Mouse (Mus musculus): ENCODE results near the gene Tcf23. TPM values are rescaled to one million over a fixed set of nuclear protein-coding genes. Genes with fewer than 3 reads are reported as not detected.

Tcf23 gene
- polyA plus RNA-seq, 1 experiment from 2014 or later: not detected

DNA sequence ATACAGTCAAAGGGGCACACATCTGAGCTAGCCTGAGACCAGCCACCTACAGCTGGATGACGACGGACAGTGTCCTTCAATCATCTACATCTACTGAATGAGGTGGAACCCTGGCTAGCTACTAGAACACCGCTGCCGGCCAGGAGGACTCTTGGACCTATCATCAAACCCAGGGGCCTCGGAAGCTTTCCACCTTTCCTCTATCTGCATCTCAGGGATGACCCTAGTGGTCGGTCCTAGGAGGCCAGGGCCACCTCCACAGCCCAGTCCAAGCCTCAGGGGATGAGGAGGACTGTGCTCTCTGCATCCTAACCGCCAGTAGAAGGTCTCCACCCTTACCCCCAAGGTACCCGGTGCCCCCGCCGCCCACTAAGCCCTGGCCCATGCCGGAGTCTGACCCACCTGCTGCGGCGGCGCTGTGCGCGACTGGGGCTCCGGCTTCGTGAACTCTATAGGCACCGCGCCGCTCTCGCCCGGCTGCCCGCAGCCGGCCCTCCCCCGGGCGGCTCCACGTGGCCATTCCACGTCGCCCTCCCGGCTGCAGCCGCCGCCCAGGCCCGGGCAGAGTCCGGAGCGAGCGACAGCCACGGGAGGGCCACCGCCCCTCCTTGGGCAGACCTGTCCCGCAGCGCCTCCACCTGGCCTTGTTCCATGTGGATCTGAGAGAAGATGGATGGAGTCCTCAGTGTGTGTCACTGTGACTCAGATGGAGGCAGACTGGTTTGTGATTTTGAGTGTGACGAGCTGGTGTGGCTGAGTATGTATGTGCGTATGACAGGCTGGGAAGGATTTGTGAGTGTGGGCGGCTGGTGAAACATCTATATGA is 23.3 kb upstream of the Tcf23 start, which contains the start of gene Cgref1:
TSS of gene Cgref1 (minus strand) at position 636 of the 826 bp plus-strand sequence.
- Histone ChIP-seq H3K27me3 (replicated peaks; ENCODE audit: control insufficient read depth, insufficient read depth, low read length) (no peaks in the 10 kb centered on the region), H3K9me3 (ENCODE audit: control insufficient read depth, low read length) (no peaks in the 10 kb centered on the region), H3K4me1 (replicated peaks; ENCODE audit: control insufficient read depth, insufficient read depth, low read length) (peaks cover 11% of the 10 kb centered on the region), H3K27ac (ENCODE audit: low read length) (no peak within 1 kb of the TSS), H3K9ac (replicated peaks; ENCODE audit: low read depth, low read length) (peak within 1 kb of the TSS; percentile 67), H3K4me2 (ENCODE audit: low read length) (peak within 1 kb of the TSS; percentile 70), H3K4me3 (replicated peaks; ENCODE audit: low read length) (peak within 1 kb of the TSS; percentile 51), H3K36me3 (ENCODE audit: control insufficient read depth, insufficient read depth) (no peaks in the 10 kb centered on the region)
- WGBS: 4% methylated on average over 42 of the region's 44 CpGs
- ATAC-seq: peak; percentile 61

GRCm38 (mm10) chr5:30948620-30949019 is 19.8 kb upstream of the Tcf23 start:
- no peak for ATAC-seq
- peaks cover 4% of the 10 kb centered on the region; the same call in 1 of the 2 replicates for H3K36me3 ChIP-seq (ENCODE audit: control insufficient read depth, insufficient read depth)
- no peak overlapping the region for H3K4me2 ChIP-seq (ENCODE audit: low read length)
- no peak overlapping the region for H3K4me3 ChIP-seq (replicated peaks; ENCODE audit: low read length)
- 76% methylated on average over 5 of the region's 5 CpGs for WGBS
- no peaks in the 10 kb centered on the region for H3K27me3 ChIP-seq (replicated peaks; ENCODE audit: control insufficient read depth, insufficient read depth, low read length)
- H3K27ac ChIP-seq (ENCODE audit: low read length): no peak overlapping the region
- no peaks in the 10 kb centered on the region for H3K9me3 ChIP-seq (ENCODE audit: control insufficient read depth, low read length)
- H3K9ac ChIP-seq (replicated peaks; ENCODE audit: low read depth, low read length): no peak overlapping the region
- peaks cover 15% of the 10 kb centered on the region for H3K4me1 ChIP-seq (replicated peaks; ENCODE audit: control insufficient read depth, insufficient read depth, low read length)

GRCm38 (mm10) chr5:30949654-30950326 is 18.7 kb upstream of the Tcf23 start:
- Histone ChIP-seq H3K27ac (ENCODE audit: low read length) (peak overlapping the region; percentile 34; the same call in 1 of the 2 replicates), H3K9me3 (ENCODE audit: control insufficient read depth, low read length) (no peaks in the 10 kb centered on the region), H3K4me1 (replicated peaks; ENCODE audit: control insufficient read depth, insufficient read depth, low read length) (peaks cover 15% of the 10 kb centered on the region), H3K4me3 (replicated peaks; ENCODE audit: low read length) (peak overlapping the region; percentile 52), H3K9ac (replicated peaks; ENCODE audit: low read depth, low read length) (peak overlapping the region; percentile 58), H3K36me3 (ENCODE audit: control insufficient read depth, insufficient read depth) (peaks cover 16% of the 10 kb centered on the region), H3K4me2 (ENCODE audit: low read length) (peak overlapping the region; percentile 78), H3K27me3 (replicated peaks; ENCODE audit: control insufficient read depth, insufficient read depth, low read length) (no peaks in the 10 kb centered on the region)
- under 1% methylated on average over 31 of the region's 31 CpGs for WGBS
- peak; percentile 84 for ATAC-seq

DNA sequence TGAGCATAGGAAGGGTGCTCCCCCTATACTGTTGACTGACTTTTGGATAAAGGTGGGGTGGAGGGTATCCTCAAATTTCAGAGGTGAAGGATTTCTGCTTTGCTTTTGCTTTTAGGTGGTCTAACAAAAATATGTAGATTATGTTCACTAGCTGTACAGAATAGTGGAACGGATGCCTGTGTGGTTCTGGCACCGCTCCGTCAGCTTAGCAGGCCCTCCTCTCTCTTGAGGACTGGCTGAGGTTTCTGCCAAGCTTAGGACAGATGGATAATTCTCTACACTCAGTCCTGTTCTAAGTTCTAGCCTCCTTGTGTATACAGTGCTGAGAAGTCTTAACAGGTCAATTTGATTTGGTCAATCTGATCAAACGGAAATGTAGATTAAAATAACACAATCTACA is 18.0 kb upstream of the Tcf23 start:
- Histone ChIP-seq H3K27ac (ENCODE audit: low read length) (no peak overlapping the region), H3K9me3 (ENCODE audit: control insufficient read depth, low read length) (no peaks in the 10 kb centered on the region), H3K9ac (replicated peaks; ENCODE audit: low read depth, low read length) (peak overlapping the region; percentile 58; the same call in 1 of the 2 replicates), H3K4me1 (replicated peaks; ENCODE audit: control insufficient read depth, insufficient read depth, low read length) (peaks cover 13% of the 10 kb centered on the region), H3K36me3 (ENCODE audit: control insufficient read depth, insufficient read depth) (peaks cover 22% of the 10 kb centered on the region), H3K4me3 (replicated peaks; ENCODE audit: low read length) (peak overlapping the region; percentile 52), H3K4me2 (ENCODE audit: low read length) (peak overlapping the region; percentile 78), H3K27me3 (replicated peaks; ENCODE audit: control insufficient read depth, insufficient read depth, low read length) (no peaks in the 10 kb centered on the region)
- ATAC-seq: peak; percentile 17; the same call in 1 of the 2 replicates
- 59% methylated on average over 4 of the region's 4 CpGs for WGBS

DNA sequence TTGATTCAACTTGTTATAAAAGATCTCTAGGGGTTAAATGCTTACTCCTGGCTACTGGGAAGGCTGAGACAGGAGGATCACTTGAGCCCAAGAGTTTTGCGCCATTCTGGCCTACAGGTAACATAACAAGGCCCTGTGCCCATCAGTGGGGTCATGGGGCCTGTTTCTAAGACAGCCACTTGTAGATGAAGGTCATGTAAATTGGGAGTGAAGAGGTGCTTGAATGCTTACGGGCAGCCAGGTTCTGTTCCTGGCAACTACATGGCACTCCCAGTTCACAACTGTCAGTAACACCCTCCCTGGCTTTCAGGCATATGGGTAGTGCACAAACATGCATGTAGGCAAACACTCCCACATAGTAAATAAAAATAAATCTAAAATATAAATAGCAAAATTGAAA is 17.5 kb upstream of the Tcf23 start:
- Histone ChIP-seq H3K27ac (ENCODE audit: low read length) (no peak overlapping the region), H3K4me1 (replicated peaks; ENCODE audit: control insufficient read depth, insufficient read depth, low read length) (peaks cover 10% of the 10 kb centered on the region), H3K9me3 (ENCODE audit: control insufficient read depth, low read length) (no peaks in the 10 kb centered on the region), H3K36me3 (ENCODE audit: control insufficient read depth, insufficient read depth) (peaks cover 24% of the 10 kb centered on the region), H3K4me2 (ENCODE audit: low read length) (no peak overlapping the region), H3K4me3 (replicated peaks; ENCODE audit: low read length) (no peak overlapping the region), H3K27me3 (replicated peaks; ENCODE audit: control insufficient read depth, insufficient read depth, low read length) (no peaks in the 10 kb centered on the region), H3K9ac (replicated peaks; ENCODE audit: low read depth, low read length) (no peak overlapping the region)
- 92% methylated on average over 2 of the region's 2 CpGs for WGBS
- no peak for ATAC-seq

DNA sequence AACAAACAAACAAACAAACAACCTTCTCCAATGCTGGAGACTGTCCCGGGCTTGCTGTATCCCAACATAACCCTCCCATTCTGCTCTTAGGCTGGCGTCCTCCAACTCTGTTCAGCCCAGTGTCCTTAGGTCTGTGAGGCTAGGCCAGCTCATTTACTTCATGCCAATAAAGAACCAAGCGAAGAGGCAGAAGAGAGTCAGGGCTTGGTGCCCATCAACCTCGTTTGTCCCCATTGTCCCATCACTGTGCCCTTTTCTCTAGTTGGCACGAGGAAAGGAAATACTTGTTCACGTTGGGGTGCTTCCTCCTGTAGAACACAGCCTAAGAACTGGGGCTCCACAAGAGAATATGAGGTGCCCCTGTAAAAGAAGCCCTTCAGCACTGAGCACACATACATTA is 16.8 kb upstream of the Tcf23 start:
- no peak overlapping the region for H3K4me2 ChIP-seq (ENCODE audit: low read length)
- H3K36me3 ChIP-seq (ENCODE audit: control insufficient read depth, insufficient read depth): peaks cover 24% of the 10 kb centered on the region
- no peak overlapping the region for H3K27ac ChIP-seq (ENCODE audit: low read length)
- 74% methylated on average over 6 of the region's 6 CpGs for WGBS
- H3K27me3 ChIP-seq (replicated peaks; ENCODE audit: control insufficient read depth, insufficient read depth, low read length): no peaks in the 10 kb centered on the region
- ATAC-seq: no peak
- H3K9me3 ChIP-seq (ENCODE audit: control insufficient read depth, low read length): no peaks in the 10 kb centered on the region
- H3K4me3 ChIP-seq (replicated peaks; ENCODE audit: low read length): no peak overlapping the region
- no peak overlapping the region for H3K9ac ChIP-seq (replicated peaks; ENCODE audit: low read depth, low read length)
- H3K4me1 ChIP-seq (replicated peaks; ENCODE audit: control insufficient read depth, insufficient read depth, low read length): peaks cover 10% of the 10 kb centered on the region

GRCm38 (mm10) chr5:30952551-30952950 is 15.9 kb upstream of the Tcf23 start:
- Histone ChIP-seq H3K9ac (replicated peaks; ENCODE audit: low read depth, low read length) (no peak overlapping the region), H3K27ac (ENCODE audit: low read length) (no peak overlapping the region)
- WGBS: 88% methylated on average over 5 of the region's 5 CpGs

DNA sequence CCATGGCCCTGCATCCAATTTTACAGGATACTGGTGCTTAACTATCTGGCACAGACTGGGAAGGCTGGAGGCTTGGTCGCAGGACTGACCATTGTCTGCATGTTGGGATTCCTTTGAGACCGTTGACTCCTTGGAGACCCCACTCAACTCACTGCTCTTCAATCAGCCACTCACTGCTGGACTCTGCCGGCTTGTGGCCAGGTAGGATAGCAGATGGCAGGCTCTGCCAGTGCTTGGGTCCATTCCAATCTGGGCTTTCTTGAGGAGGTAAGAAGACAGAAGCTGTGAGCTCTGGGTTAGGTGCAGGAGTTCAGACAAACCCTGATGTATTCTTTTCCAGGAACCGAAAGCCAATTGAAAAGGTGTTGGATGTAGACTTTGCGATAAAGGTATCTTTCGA is 14.4 kb upstream of the Tcf23 start:
- no peak for ATAC-seq
- Histone ChIP-seq H3K4me3 (replicated peaks; ENCODE audit: low read length) (no peak overlapping the region), H3K27ac (ENCODE audit: low read length) (no peak overlapping the region), H3K4me1 (replicated peaks; ENCODE audit: control insufficient read depth, insufficient read depth, low read length) (peaks cover 27% of the 10 kb centered on the region), H3K9me3 (ENCODE audit: control insufficient read depth, low read length) (no peaks in the 10 kb centered on the region), H3K27me3 (replicated peaks; ENCODE audit: control insufficient read depth, insufficient read depth, low read length) (no peaks in the 10 kb centered on the region), H3K36me3 (ENCODE audit: control insufficient read depth, insufficient read depth) (peaks cover 32% of the 10 kb centered on the region), H3K4me2 (ENCODE audit: low read length) (no peak overlapping the region), H3K9ac (replicated peaks; ENCODE audit: low read depth, low read length) (no peak overlapping the region)
- WGBS: 96% methylated on average over 6 of the region's 6 CpGs

More at GRCm38 (mm10) chr5:30952551-30952950, 15.9 kb upstream of the Tcf23 start:
- no peaks in the 10 kb centered on the region for H3K9me3 ChIP-seq (ENCODE audit: control insufficient read depth, low read length)
- H3K27me3 ChIP-seq (replicated peaks; ENCODE audit: control insufficient read depth, insufficient read depth, low read length): no peaks in the 10 kb centered on the region
- peaks cover 12% of the 10 kb centered on the region for H3K4me1 ChIP-seq (replicated peaks; ENCODE audit: control insufficient read depth, insufficient read depth, low read length)
- peaks cover 24% of the 10 kb centered on the region for H3K36me3 ChIP-seq (ENCODE audit: control insufficient read depth, insufficient read depth)
- no peak overlapping the region for H3K4me3 ChIP-seq (replicated peaks; ENCODE audit: low read length)
- no peak overlapping the region for H3K4me2 ChIP-seq (ENCODE audit: low read length)
- no peak for ATAC-seq

GRCm38 (mm10) chr5:30954556-30954955 is 13.9 kb upstream of the Tcf23 start:
- no peak overlapping the region for H3K4me3 ChIP-seq (replicated peaks; ENCODE audit: low read length)
- no peak overlapping the region for H3K9ac ChIP-seq (replicated peaks; ENCODE audit: low read depth, low read length)
- no peak for ATAC-seq
- H3K27ac ChIP-seq (ENCODE audit: low read length): no peak overlapping the region
- H3K4me2 ChIP-seq (ENCODE audit: low read length): no peak overlapping the region
- 92% methylated on average over 9 of the region's 9 CpGs for WGBS
- peaks cover 29% of the 10 kb centered on the region for H3K4me1 ChIP-seq (replicated peaks; ENCODE audit: control insufficient read depth, insufficient read depth, low read length)
- peaks cover 32% of the 10 kb centered on the region for H3K36me3 ChIP-seq (ENCODE audit: control insufficient read depth, insufficient read depth)
- H3K9me3 ChIP-seq (ENCODE audit: control insufficient read depth, low read length): no peaks in the 10 kb centered on the region
- no peaks in the 10 kb centered on the region for H3K27me3 ChIP-seq (replicated peaks; ENCODE audit: control insufficient read depth, insufficient read depth, low read length)
